ENCODE assay signal across 8 mouse cellular contexts in the genomic region with DNA sequence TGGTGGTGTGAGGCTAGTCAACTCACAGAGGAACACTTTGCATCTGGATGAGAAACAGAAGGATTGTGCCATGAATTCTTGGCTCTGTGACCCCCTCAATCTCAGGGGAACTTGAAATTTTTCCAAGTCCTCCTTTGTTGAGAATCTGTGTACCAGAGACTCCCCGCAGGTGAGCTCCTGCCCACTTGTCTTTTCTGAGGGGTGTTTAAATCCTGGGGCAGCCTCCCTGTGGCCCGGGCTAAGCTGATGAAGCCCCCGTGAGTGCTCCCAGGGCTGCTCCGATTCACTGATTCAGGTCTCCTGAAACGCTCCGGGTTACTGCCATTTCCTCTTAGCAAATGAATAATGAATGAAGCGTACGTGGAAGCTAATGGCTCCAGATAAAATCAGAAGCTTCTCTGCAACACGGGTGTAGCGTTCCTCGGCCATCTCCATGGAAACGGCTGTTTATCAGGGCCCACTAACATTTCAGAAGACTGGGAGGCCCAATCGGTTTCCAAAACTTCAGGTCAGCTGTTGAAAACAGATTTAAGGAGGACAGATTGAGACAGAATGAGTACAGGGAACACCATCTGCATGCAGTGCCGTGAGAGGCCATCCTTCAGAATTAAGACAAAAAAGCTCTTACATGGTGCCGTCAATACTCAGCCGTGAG.
A peak's percentile ranks its signal among the peaks of the same experiment; 100 is the strongest.
DNase-seq lines count a peak whose midpoint lies in the region; ATAC-seq lines count a peak whose summit lies in the region.

No protein-coding gene starts in this region.

- peaks cover 58% of the 10 kb centered on the region for H3K4me1 ChIP-seq in forebrain, embryonic 12.5 days

- no peak overlapping the region for H3K4me3 ChIP-seq in forebrain, embryonic 12.5 days (replicated peaks)

- H3K9ac ChIP-seq in forebrain, embryonic 12.5 days = no peak overlapping the region

- H3K27ac ChIP-seq in forebrain, embryonic 12.5 days = peak overlapping the region; percentile 83

- H3K36me3 ChIP-seq in forebrain, embryonic 12.5 days (replicated peaks) = no peaks in the 10 kb centered on the region

- H3K9me3 ChIP-seq in forebrain, embryonic 12.5 days = no peaks in the 10 kb centered on the region

- H3K27me3 ChIP-seq in forebrain, embryonic 12.5 days = no peaks in the 10 kb centered on the region

- WGBS in forebrain, embryonic 12.5 days = 16% methylated on average over 16 of the region's 16 CpGs

- 0 out of 2 replicates have a peak, but pooled peaks have one; percentile 9 for ATAC-seq in forebrain, embryonic 12.5 days (ENCODE audit: low FRiP score)

- peak; percentile 30 to 58 for DNase-seq in left cerebral cortex, adult 8-10 months (ENCODE audit: low spot score in 2 of 2)
- DNase-seq in left cerebral cortex, adult 11 months (ENCODE audit: low spot score) = no peak
- DNase-seq in layer of hippocampus, postnatal 36 days = peak; percentile 62 to 64
- peak; percentile 77 for DNase-seq in retina, postnatal 1 day
- DNase-seq in ovary, postnatal 14 days (ENCODE audit: low spot score) = no peak
- DNase-seq in adrenal gland, adult 8-10 months = no peak
- DNase-seq in adrenal gland, adult (ENCODE audit: inconsistent age in 2 of 2, low spot score in 1 of 2) = no peak

- H3K4me2 ChIP-seq in forebrain, embryonic 12.5 days = peak overlapping the region; percentile 35

Comparison
In these comparisons a context has a peak if more than half of its experiments do, and no peak if none do; other contexts are left out.
1. DNase-seq: peak in left cerebral cortex, adult 8-10 months (2 of 2), layer of hippocampus, postnatal 36 days (2 of 2) and retina, postnatal 1 day (single experiment); none in left cerebral cortex, adult 11 months (single experiment), ovary, postnatal 14 days (single experiment), adrenal gland, adult 8-10 months (single experiment) and adrenal gland, adult (0 of 2).